Mouse (Mus musculus): Measurements from ENCODE around the gene Auts2.

Auts2 gene

DNA sequence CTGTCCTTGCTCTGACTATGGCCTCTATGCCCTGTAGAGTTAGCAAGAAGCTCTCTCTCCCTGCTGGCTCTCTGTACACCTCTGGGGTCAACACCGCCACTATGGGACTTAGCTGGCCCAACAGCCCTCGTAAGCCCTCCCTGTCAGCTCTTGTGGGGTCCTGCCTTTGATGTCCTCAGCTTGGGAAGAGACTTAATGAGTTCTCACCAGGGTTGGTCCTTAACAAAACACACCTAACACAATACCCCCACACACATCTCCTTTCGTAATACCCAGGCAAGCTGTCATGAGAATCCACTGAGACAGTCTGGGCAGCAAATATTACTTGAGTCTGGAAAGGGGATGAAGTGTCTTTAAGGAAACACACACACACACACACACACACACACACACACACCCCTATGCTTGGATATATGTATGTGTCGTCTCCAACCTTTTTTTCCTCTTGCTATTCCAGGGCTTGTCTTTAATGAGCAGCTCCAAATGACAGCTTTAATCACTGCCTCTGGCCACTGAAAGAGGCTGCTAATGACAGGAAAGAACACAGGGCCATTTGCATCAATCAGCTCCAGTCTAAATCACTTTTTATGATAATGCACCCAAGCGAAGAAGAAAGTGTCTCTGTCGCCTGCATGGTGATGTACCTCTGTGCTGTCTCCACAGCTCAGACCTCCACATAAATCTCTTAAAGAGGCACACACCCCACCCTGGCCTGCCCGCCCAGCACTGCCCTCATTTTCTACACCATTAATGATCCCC lies 941.0 kb downstream of the Auts2 start:
- DNase-seq (ENCODE audit: low spot score), result no peak

DNA sequence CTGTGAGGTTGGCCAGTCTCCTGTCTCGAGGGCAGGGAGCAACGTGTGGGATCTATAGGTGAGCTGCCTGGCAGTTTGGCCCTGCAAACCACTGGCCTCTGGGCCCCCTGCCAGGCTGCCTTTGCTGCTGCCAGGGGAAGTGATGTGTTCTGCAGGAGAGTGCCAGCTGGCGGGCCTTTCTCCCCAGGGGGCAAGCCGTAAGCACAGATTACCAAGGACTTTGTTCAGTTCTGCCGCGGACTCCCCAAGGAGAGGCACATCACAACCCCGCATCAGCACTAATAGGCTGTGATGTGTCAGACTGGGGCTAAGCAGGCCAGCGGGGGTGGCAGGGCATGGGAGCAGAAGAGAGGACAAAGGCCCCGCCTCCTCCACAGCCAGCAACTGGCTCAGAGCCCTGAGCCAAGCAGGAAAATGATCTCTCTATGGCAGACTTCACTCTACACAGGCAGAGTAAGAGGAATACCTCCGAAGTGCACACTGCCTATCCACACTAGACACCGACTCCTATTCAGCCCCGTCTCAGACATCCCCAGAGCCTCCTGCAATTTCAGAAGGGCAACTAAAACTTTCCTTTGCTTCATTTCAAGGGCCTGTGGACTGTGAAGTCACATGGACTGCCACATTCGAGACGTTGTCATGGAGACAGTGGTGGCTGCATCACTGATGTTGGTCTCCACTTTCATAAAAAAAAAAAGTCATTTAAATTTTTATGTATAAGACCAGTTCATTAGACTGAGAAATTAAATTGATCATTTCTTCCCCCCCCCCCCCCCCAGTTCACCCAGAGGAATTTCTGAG lies 942.6 kb downstream of the Auts2 start:
- DNase-seq (ENCODE audit: low spot score), result no peak

DNA sequence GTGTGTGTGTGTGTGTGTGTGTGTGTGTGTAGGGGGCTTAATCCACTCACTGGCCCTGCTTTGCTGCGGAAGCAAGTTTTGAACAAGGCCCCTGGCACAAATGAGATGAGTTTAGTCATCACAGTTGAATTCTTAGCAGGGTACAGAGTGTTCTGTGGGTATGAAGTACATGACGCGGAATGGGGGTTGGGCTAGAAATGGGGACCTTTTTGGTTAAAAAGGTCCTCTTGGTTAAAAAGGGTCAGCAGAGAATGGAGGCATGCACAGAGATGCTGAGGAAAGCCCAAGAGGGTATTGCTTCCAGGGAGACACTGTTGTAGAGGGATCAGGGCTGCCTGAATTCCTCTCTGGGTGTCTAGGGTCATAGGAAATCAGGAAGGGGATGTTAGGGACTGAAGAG lies 945.6 kb downstream of the Auts2 start:
- DNase-seq (ENCODE audit: low spot score), result no peak

DNA sequence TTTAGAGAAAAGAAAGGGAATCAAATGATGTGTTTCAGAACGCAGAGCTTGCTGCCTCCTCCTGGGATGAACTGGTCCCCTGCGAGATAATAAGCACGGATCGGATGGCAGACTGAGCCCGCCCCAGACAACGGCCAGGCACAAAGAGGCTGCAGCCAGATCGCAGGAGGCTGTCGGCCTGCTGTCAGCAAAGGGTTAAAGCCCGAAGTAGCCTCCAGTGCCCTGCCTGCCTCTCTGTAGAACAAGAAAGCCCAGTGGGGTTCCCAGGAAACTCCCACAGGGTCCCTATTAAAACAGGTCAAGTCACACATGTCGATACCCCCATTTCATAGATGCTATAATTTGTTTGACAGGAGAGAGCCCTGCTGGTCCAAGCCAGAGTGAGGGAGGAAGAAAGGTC lies 946.6 kb downstream of the Auts2 start:
- no peak for DNase-seq (ENCODE audit: low spot score)

DNA sequence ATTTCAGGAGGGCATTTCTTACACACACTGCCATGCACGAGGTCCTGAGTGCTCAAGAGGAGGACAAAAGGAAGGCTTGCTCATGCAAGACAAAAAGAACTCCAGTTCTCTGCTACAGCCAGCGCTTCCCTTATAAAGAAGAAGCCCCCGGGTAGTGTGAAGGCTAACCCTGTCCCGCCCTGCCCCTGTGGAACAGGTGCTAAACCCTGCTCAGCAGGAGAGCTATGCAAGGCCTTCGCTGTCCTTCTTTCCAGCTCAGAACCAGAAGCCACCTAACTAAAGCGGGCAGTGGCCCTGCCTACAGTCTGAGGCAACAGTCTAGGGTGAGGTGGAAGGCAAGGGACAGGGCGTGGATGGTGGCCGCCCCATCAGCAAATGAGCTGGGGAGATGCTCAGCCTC lies 947.4 kb downstream of the Auts2 start:
- no peak for DNase-seq (ENCODE audit: low spot score)

DNA sequence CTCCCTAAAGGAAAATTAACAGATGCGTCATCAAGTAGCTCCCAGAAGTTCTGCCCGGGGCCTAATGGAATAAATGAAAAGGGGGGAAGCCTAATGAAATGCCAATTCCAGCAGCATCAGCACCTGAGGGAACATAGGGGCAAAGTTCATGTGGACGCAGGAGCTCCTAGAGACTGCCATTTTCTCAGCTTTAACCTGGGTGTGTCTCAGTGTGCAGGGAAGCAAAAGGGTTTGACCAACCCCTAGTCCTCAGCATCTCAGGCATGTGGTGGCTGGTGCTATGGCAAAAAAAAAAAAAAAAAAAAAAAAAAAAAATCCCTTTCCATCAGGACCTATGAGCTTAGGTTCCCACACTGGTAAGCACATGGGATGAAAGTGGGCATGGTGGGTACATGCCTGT lies 948.5 kb downstream of the Auts2 start:
- DNase-seq (ENCODE audit: low spot score), result no peak

DNA sequence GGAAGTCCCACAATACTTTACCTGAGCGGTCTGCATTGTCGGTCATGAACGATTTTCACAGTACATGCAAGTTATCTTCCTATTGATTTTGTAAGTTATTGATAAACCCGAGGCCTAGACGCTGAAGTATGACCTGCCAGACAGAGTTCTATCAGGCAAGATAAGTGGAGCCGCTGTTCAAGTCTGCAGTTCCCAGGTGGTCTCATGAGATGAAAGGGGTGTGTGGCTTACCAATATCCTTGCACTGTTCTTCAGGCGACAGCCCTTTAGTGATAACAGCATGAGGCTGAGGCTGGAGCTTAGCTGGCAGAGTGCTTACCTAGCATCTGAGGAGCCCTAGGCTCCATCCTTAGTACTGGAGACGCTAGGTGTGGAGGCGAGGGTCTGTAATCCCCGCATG lies 949.9 kb downstream of the Auts2 start:
- DNase-seq (ENCODE audit: low spot score), result no peak

DNA sequence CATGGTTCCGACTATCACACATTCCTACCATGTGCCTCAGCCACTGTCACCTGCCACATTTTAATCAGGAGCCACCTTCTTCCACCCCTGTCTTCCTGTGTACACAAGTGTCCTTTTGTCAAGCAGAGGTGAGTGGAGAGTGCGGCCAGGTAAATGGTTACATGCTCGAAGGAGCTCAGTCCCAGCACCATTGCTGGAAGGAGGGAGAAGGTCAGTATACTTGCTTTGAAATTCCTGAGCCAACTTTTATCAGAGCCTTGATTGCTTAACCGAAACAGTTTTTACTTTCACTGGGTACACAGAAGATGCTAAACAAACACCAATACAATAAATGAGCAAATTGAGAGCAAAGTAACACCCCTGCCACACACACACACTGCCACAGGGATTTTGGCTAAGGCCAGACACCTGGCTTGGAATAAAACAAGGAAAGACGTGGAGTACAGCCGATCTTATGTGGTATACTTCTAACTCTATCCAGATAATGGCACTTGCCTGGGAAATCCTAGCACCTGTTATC lies 953.1 kb downstream of the Auts2 start:
- no peak for DNase-seq (ENCODE audit: low spot score)

DNA sequence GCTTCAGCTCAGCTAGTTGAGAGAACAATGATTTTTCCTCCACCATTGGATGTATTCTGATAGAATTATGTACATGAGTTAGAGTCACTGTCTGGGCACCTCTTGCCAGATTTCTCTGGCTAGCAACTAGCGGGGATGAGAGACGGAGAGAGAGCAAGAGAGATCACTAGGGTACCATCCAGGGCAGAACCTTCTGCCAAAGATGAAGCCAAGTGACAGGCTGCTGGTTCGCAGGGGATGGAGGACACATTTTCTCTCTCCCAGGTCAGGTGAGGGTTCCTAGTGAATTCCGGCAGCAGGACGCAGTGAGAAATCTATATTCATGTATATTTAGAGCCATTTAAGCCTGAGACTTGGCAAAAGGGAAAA lies 956.8 kb downstream of the Auts2 start:
- no peak for DNase-seq (ENCODE audit: low spot score)

DNA sequence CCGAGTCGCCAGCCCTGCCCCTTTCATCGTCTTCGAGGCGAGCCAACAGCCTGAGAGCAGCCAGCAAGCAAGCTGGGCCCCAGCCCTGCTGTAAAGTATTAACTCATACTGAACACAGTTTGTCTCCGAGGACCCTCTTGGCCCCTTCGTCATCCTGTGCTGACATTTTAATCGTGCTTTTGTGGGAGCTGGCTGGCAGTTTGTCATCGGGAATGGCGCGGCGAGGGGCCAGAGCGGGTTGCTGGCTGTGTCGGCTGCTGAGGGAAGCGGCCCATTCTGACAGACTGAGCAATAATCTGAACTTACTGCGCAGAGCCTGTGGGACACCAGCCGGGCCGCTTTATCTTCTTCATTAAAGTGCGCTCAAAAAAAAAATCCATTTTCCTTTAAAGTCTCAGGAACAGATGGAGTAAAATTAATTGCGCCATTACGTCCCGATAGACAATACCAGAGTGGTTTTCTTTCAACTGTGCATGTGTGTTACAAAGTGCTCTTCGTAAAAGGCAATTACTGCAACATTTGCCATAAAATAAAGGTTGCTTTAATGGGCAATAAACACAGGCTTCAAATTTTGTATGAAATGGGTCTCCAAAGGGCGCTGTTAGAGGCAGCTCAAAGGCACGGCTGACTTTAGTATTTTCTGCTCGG lies 957.3 kb downstream of the Auts2 start:
- no peak for DNase-seq (ENCODE audit: low spot score)

DNA sequence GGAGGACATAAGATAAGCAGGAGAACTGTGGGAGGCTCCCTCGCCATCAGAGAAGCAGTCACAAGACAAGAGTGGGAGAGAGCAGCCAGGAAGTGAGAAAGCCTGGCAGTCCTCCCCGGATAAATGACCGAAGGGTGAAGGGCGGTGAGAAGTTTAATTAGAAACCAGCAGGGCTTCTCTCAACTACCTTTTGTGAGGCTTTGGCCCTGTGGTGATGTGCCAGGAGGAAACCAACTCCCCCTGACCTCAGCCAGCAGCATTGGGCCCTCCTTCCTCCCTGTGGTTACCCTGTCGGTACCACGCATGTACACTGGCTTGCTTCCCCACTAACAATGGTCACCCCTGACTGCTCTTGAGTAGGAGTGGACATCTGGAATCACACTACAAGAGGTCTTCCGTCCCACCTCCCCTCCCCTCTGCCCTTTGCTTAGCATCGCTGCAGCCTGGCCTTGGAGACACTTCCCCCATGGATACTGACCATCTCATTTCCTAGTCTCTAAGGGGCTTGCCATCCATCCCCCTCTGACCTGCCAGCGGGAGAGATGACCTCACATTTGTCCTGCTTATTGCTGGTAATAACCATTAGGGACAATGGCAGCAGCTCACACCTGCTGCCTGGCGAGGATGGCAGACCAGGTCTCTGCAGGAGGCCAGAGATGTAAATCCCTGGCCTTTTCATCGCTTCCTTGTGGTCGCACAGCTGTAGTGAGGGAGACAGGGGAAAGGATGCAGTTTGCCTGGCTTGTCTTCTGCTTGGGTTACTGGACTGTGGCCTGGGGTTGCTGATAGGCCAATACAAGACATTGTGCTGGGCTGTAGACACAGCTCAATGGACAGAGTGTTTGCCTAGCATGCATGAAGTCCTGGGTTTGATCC lies 958.6 kb downstream of the Auts2 start:
- DNase-seq (ENCODE audit: low spot score), result no peak

DNA sequence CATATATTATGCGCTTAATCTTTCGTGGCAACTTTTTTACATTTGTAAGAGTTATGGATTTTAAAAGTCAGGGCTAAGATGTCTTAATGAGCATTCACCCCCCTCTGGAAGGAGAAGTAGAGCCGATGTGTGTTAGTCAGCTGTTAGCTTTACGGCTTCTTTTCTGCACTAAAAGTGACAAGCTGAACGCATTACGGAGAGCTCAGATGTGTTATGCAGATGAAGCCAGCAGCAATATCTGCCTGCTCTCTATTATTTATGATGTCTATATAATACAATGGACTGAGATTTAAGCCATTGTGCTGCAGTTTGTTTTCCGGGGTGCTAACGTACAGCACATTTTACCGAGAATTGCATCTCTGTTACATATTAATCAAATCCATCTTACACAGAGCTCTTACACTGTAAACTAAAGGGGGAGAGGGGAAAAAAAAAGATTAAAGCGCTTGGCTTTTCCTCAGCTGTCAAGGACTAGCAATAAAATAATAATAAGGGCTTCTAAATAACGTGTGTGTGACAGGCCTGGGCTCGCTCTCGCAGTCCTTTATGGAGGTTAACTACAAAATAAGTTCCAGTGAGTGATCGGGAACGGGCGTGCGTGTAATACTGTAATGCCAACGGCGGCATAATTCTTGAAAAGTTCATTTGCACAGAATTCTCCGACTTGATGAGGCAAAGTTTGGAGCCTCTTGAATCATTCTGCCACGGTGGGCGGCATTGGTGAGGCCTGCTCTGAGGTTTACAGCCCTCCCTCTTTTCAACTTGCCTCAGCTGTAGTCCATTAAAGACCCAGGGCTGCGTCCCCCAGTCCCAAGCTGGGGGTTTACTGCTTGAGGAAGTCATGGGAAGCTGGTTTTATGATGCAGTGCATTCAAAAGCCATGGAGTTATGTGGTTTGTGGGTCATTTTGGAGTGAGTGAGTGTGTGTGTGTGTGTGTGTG lies 961.8 kb downstream of the Auts2 start:
- no peak for DNase-seq (ENCODE audit: low spot score)

DNA sequence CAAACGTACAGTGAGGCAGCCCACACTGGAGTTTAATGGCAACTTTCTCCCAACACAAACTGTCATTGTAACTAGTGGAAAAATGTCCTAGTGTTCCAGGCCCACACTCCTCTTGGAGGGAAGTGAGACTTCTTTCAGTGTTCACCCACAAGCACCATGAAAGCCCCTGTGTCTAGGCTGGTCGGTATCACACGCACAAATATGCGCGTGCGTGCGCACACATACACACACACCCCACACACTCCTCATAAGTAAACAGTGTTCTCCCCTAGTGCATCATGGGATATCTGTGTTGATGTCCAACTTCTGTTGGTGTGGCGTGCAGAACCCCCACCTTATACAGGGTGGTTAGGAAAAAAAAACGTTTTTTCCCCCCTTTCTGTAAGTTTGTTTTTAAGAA lies 964.4 kb downstream of the Auts2 start:
- DNase-seq (ENCODE audit: low spot score), result no peak

DNA sequence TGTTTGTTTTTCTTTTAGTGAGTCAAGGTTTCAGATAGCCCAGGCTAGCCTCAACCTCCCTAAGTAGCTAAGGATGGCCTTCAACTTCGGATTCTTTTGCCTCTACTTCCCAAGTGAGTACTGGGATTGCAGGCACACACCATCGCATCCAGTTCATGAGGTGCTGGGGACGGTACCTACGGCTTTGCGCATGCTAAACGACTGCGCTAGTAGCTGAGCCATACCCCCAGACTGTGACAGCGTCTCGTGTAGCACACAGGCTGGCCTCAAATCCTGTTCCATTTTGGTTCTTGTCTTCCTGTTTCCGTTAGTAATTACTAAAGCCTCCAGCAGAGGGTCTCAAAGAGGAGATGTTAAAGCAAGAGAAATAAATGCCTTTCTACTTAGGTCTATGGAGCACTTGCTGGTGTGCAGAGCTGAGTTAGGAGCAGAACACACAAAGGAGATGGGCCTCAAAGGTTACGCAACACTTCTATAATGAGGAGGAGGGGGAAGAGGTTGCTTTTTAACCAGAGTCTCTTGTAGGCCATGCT lies 967.3 kb downstream of the Auts2 start:
- DNase-seq (ENCODE audit: low spot score), result no peak

DNA sequence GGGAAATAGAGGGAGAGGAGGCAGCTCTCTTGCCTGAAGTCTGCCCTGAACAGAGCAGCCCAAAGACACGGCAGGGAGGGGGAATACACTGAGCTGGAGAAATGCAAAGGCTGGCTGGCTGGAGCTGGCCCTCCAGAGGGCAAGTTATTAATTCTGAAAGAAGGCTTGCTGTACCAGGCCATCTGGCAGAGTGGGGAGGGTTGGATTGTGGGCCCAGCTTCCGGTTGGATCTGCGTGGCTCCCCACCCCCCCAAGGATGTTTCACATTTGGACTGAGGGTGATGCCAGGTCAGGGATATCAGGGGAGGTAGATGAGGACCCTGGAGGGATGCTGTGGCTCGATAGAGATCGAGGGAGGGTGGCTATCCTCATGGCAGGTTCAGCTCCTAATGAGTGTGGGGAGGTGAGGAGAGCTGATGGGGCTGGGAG lies 968.0 kb downstream of the Auts2 start:
- no peak for DNase-seq (ENCODE audit: low spot score)

DNA sequence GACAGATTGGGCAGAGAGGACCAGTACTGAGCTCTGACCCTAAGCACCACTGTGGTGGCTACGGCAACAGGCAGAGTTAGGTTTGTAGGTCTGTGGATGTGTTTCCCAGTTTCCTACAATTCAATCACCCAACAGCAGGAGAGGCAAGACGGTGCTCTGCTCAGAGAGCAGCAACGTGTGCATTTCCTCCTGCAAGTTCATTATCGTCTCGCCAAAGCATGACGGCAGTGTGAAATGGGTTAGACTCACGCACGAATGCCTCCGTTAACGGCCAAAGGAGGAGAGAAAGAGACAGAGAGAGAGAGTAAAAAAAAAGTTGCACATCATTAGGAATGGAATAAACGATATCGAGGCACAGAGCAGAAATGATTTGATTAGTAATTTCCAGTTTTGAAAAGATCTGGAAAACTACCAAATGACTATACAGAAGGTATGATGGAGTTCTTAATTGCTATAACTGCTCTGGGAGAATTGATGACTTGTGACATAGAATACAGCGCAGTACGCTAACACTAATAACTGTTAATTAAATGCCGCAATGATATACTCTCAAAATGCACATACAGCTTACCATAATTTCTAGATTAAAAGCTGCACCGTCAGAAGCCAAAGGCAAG lies 968.6 kb downstream of the Auts2 start:
- DNase-seq (ENCODE audit: low spot score), result no peak

DNA sequence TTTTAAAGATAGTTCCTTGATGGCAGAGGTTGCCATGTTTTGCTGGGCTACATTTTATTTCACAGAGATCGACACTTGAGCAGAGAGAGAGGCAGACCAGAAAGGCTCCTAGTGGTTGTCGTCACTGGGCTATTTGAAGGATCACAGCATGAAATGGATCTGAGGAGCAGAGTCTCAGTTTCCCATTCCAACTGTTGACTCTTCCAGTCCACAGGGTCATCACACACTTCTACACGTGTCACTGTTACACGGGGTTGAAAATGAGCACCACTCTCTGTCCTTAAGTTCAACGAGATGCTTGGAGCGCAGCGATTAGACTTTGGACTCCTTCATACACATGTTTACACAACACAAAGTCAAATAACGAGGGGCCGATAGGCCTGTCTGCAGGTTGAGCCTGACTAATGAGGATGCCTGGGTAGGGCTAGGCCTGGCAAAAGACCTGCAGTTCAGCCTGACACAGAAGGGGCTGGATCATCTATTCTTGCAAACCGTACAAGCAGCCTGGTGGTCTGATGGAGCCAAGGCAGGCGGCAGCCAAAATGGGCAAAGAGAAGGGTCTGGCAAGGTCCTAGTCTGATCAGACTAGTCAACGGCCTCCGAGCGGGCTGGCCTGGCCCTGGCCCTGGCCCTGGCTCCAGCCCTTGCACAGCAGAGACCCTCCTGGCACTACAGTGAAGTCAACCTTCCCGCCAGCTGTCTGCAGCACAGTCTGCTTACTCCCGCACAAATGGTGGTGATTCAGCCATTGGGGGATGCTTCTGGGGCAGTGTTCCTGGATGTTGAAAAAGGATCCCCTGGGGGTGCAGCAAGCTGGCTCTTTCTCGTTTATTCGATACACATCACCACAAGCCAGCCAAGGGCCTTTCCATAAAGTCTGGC lies 969.6 kb downstream of the Auts2 start:
- DNase-seq (ENCODE audit: low spot score), result no peak

DNA sequence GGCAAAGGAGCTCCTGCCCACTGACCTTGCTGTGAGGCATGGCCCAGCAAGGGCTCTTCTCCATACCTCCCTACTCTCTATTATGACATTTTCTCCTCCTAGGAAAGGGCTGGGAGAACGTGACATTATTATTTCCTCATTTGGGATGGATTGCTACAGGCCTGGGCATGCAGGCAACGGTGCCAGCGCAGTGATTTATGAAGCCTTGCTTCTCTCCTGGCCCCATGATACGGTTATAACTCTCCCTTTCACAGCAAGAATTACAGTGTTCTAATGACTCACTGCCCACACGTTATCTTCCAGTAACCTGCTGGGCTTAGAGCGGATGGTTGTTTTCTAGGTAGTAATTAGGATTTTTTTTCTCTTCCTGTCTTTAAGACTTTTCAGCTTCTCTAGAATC lies 977.1 kb downstream of the Auts2 start:
- no peak for DNase-seq (ENCODE audit: low spot score)

DNA sequence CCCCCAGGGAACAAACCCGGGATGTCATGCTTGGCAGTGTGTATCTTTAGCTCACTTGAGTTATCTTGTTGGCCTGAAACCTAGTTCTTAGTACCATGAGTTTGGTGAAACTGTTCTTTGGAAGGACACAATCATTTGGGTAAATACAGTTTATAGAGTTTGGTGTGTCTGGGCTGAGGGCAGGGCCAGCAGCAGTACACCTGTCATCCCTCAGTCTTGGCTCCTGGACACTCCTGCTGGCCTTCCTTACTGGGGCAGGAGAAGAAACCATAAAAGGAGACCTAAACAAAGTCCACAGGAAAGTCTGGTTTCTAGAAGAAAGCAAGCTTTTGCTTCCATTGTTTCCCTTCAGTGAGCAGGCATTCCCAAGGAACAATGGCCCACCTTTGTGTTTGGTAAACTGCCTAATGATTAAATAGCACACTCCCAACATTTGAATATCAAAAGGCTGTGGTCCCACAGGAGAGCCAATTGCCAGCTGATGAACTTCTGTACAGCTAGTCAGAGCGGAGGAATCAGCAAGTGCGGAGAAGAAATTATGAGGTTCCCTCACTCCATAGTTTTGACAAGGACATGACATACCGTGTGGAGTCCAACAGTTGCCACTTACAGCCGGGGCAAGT lies 979.4 kb downstream of the Auts2 start:
- DNase-seq (ENCODE audit: low spot score), result no peak
